Mouse (Mus musculus) kidney, adult 2 months (tissue): ENCODE results near the gene Maco1. TPM values are rescaled to one million over a fixed set of nuclear protein-coding genes. Genes with fewer than 3 reads are reported as not detected.

Source experiments
- DNase-seq: peaks from one replicate; pipeline ENCODE4 v3.0.0; 2021
- H3K27ac ChIP-seq: fragments of 200-500 bp; 2 replicates; pipeline ENCODE4 v1.5.1; 2012; ENCODE audit warnings: low read depth, low read length, control low read depth, inconsistent platforms; ENCODE audit not compliant: insufficient read depth
- H3K27me3 ChIP-seq: fragments of 200-500 bp; replicated peaks from 2 replicates; pipeline ENCODE4 v1.6.1; 2012; ENCODE audit warnings: mild to moderate bottlenecking, moderate library complexity, low read length, inconsistent platforms; ENCODE audit not compliant: control insufficient read depth, insufficient read depth
- H3K36me3 ChIP-seq: fragments of 200-500 bp; 2 replicates; pipeline ENCODE4 v1.6.1; 2012; ENCODE audit warnings: mild to moderate bottlenecking, moderate library complexity, low read length, inconsistent platforms; ENCODE audit not compliant: control insufficient read depth, insufficient read depth
- H3K4me1 ChIP-seq: fragments of 200-500 bp; 2 replicates; pipeline ENCODE4 v1.6.1; 2011; ENCODE audit warnings: low read length; ENCODE audit not compliant: control insufficient read depth, insufficient read depth
- H3K4me3 ChIP-seq: fragments of 200-500 bp; 2 replicates; pipeline ENCODE4 v1.5.1; 2011; ENCODE audit warnings: mild to moderate bottlenecking, low read depth, low read length, control low read depth; ENCODE audit not compliant: insufficient read depth
- CTCF ChIP-seq: fragments of 200-500 bp; conservative IDR thresholded peaks from 2 replicates; pipeline ENCODE4 v1.5.1; 2011; ENCODE audit warnings: low read depth, mild to moderate bottlenecking, control low read depth, low read length, moderate library complexity, mixed read lengths; ENCODE audit not compliant: insufficient read depth, insufficient read length
- POLR2A ChIP-seq: fragments of 200-500 bp; IDR thresholded peaks from one replicate; pipeline ENCODE4 v1.6.1; 2011; ENCODE audit warnings: low read depth, low read length, control low read depth
- WGBS: fragments of 180-500 bp; shearing (Covaris S2); methylation state at CpG from one replicate; pipeline ENCODE4 v1.1.7; 2018; 5-methylcytosine and 5-hydroxymethylcytosine counted together
- polyA plus RNA-seq: library from polyadenylated mRNA; depleted of rRNA; stranded (reverse); fragments of >200 nt; gene quantifications from 2 replicates; pipeline ENCODE4 v1.2.3, GENCODE M21; 2012

The Maco1 gene
- polyA plus RNA-seq, 1 experiment, result 10.8 TPM

DNA sequence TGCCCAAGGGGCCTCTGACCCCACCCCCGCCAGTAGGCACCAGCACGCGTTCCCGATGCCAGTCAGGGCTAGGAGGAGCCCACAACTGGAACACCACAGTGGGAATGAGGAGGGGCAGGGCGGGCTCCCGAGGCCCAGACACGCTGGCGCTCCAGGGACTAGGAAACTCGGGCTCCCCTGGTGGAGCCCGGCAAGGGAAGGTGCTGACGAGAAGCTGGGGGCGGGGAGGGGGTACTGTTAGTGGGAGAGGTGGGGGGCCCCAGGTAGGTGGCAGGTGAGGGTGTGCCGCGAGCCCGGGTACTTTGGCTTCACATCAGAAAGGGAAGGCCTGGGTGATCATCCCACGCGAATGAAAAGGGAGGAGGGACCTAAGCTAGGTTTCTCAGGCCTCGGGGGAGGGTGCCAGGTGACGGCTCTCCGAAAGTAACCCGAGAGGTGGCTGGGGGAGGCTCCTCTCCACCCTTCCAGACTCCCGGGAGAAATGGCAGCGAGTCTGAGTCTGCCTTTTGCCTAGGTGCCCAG is 86.2 kb downstream of the Maco1 start:
- no peaks in the 10 kb centered on the region for H3K27me3 ChIP-seq
- 3% methylated on average over 23 of the region's 23 CpGs for WGBS
- no peak for TF ChIP-seq CTCF
- TF ChIP-seq POLR2A, result no peak
- peak overlapping the region; percentile 60 for H3K27ac ChIP-seq
- H3K4me3 ChIP-seq, result peak overlapping the region; percentile 81
- no peaks in the 10 kb centered on the region for H3K36me3 ChIP-seq
- peaks cover 25% of the 10 kb centered on the region for H3K4me1 ChIP-seq
- DNase-seq, result peak; percentile 55

DNA sequence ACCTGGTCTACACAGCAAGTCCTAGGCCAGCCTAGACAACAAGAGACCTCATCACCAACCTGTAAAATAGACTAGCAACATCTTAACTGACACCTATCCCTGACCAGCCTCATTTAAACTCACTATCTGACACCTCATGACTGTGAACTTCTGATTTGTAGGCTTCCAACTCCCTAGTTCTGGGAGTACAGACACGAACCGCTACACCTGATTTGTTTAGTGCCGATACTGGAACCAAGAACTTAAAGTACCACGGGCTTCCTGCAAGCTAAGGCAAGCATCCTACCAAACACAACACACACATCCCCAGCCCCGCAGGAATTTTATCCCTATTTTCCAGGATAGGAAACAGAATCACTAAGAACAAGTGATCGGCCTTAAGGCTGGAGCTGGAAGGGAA is 86.9 kb downstream of the Maco1 start:
- TF ChIP-seq POLR2A, result no peak
- no peak for TF ChIP-seq CTCF
- peak overlapping the region; percentile 81; the same call in 1 of the 2 replicates for H3K4me3 ChIP-seq
- no peak for DNase-seq
- 0 out of 2 replicates have a peak overlapping the region, but pooled peaks have one; percentile 19 for H3K27ac ChIP-seq
- no peaks in the 10 kb centered on the region for H3K36me3 ChIP-seq
- H3K27me3 ChIP-seq, result no peaks in the 10 kb centered on the region
- WGBS, result 51% methylated on average over 6 of the region's 6 CpGs
- peaks cover 30% of the 10 kb centered on the region for H3K4me1 ChIP-seq

DNA sequence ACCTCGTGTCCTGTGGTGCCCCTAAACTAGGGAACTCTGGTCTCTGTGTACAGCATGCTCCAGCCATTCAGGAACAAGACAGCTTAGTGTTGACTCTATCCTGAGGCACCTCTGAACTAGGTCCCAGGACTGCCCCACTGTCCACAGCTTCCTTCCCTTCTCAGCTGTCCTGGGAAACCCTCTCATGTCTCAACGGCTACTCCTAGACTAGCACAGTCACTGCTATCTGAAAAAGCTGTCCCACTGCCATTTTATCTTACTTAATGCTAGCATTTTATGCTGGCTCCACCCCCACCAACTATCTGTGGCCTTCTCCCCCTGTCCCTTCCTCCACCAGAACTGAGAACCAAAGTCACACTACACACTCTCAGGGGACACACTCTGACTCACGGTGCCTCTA is 88.8 kb downstream of the Maco1 start:
- peaks cover 46% of the 10 kb centered on the region for H3K4me1 ChIP-seq

DNA sequence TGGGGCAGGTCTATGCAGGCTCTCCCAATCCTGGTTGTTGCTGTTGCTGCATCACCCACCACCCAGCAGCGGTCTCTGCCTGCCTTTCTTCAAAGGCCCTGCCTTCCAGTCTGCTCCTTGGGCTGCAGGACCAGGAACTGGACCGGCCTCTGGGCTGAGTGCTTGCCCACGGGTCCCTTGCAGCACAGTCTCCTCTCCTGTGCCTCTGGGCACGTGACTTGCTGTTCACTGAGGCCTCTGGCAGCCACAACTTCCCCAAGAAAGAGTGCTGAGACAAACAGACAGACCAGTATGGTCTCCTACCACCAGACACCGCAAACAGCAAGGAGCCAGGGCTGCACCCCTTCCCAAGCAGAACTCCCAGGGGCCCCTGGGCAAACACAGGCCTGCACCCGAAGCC is 90.8 kb downstream of the Maco1 start:
- H3K27me3 ChIP-seq, result no peaks in the 10 kb centered on the region
- H3K4me1 ChIP-seq, result peaks cover 49% of the 10 kb centered on the region; the same call in 1 of the 2 replicates
- no peaks in the 10 kb centered on the region for H3K36me3 ChIP-seq
- H3K27ac ChIP-seq, result 0 out of 2 replicates have a peak overlapping the region, but pooled peaks have one; percentile 19
- DNase-seq, result no peak
- 73% methylated on average over 6 of the region's 6 CpGs for WGBS
- H3K4me3 ChIP-seq, result no peak overlapping the region
- no peak for TF ChIP-seq POLR2A
- no peak for TF ChIP-seq CTCF

More for the DNA sequence above, 88.8 kb downstream of the Maco1 start:
- 49% methylated on average over 3 of the region's 3 CpGs for WGBS
- TF ChIP-seq CTCF (no peak), POLR2A (no peak)
- no peak overlapping the region for H3K27ac ChIP-seq
- DNase-seq, result no peak
- no peak overlapping the region for H3K4me3 ChIP-seq
- no peaks in the 10 kb centered on the region for H3K36me3 ChIP-seq
- H3K27me3 ChIP-seq, result no peaks in the 10 kb centered on the region

DNA sequence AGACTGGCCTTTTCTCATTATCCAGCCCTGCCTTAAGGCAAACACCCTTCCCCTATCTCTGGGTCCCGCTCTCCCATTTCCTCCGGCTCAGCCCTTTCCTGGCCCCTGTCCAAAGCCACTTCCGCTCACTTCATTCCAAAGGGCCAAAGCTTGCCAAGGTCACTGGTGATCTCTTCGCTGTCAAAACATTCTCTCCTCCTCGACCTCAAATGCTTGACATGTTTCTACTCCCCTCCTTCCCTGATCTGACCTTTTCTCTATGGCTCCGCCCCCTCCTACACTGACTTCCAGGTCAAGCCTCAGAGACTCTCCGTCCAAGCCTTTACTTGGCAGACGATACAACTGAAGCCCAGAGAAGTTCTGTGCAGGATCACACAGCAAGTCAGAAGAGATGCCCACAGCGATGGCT is 92.3 kb downstream of the Maco1 start:
- TF ChIP-seq POLR2A (no peak), CTCF (no peak)
- H3K27ac ChIP-seq, result peak overlapping the region; percentile 60
- H3K27me3 ChIP-seq, result no peaks in the 10 kb centered on the region
- H3K36me3 ChIP-seq, result no peaks in the 10 kb centered on the region
- peak; percentile 94 for DNase-seq
- peaks cover 49% of the 10 kb centered on the region; the same call in 1 of the 2 replicates for H3K4me1 ChIP-seq
- no peak overlapping the region for H3K4me3 ChIP-seq
- 12% methylated on average over 9 of the region's 9 CpGs for WGBS

DNA sequence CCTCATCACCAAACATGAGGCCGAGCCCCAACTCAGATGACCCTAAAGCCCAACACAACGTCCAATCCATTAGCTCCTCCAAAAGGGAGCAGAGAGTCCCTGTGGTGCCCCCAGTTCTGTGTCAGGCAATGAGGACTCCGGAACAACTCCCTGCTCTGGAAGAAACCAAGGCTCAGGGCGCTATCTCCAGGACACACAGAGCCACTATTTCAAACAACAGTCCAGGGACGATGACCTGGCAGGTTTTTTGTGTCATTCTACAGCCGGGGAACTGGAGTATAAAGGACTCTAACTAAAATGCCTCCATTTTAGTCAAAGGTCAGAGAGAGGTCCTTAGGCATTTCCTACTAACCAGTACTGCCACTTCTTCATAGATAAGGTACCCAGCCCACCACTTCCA is 92.9 kb downstream of the Maco1 start:
- no peak for DNase-seq

DNA sequence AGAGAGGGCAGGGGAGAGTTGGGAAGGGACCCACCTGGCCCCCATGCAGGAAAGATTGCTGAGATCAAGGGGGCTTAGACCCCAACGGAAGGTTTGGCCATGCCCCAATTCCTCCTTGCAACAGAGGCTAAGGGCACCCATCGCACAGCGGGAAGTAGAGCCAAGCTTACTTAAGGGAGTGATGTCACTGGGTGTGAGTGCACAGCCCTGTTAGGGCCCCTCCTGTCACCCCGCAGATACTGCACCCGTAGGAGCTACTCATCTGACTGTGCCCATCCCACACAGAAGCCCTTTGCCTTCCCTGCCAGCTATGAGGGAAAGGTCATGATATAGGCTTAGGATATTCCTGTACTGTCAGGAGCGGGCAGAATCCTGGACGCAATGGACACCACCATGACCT is 93.6 kb downstream of the Maco1 start:
- TF ChIP-seq POLR2A (no peak), CTCF (no peak)
- WGBS, result 79% methylated on average over 7 of the region's 7 CpGs
- no peaks in the 10 kb centered on the region for H3K27me3 ChIP-seq
- H3K4me1 ChIP-seq, result peaks cover 43% of the 10 kb centered on the region; the same call in 1 of the 2 replicates
- no peaks in the 10 kb centered on the region for H3K36me3 ChIP-seq
- peak overlapping the region; percentile 54; the same call in 1 of the 2 replicates for H3K27ac ChIP-seq
- DNase-seq, result no peak
- H3K4me3 ChIP-seq, result no peak overlapping the region

More for the DNA sequence above, 92.9 kb downstream of the Maco1 start:
- H3K27ac ChIP-seq, result peak overlapping the region; percentile 54
- no peaks in the 10 kb centered on the region for H3K27me3 ChIP-seq
- peaks cover 47% of the 10 kb centered on the region; the same call in 1 of the 2 replicates for H3K4me1 ChIP-seq
- H3K4me3 ChIP-seq, result no peak overlapping the region
- 69% methylated on average over 6 of the region's 6 CpGs for WGBS
- no peak for TF ChIP-seq CTCF
- TF ChIP-seq POLR2A, result no peak
- no peaks in the 10 kb centered on the region for H3K36me3 ChIP-seq
